ENCODE assay signal across 9 mouse cellular contexts in the genomic region with DNA sequence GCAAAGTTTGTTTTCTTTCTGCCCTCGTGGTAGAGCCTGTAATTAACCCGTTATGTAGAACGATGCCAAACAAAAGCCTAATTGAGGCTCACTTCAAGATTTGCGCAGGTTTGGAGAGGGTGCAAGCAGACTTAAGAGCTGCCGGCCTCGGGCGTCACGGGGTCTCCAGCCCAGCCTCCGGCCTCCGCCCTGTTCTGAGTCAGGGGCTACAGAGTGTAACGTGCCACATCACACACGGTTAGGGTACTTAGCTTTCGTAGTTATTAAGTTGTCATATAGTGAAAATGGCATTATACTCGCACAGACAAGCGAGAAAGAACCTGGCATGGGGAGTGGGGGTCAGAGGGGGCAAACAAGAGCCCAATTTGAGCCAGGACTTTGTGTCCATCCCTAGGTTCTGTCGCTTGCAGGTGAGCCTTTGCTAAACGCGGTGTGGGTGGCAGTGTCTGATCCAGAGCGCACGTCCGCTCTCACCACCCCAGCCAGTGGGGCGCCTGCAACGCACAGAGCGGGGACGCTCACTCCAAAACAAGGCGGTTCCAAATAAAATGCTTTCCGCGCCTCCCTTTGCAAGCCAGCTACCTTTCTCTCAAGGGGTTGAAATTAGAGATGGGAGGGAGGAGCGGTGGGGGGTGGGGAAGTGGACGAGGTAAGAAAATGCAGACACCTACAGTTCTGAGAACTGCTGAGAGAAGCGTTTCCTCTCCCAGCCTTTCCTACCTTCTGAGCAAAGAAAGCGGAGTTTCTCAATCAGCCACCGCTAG. TPM values are rescaled to one million over a fixed set of nuclear protein-coding genes. Genes with fewer than 3 reads are reported as not detected.
DNase-seq lines count a peak whose midpoint lies in the region; ATAC-seq and TF ChIP-seq lines count a peak whose summit lies in the region.
"Had no signal": no experiment of that assay in that cellular context is flagged by ENCODE, and none has a peak within 500 bp of the region (broad histone marks: within the 10 kb centered on the region; RNA-seq: fewer than 3 reads in every experiment).

No protein-coding gene starts in this region.

- 3% methylated on average over 33 of the region's 33 CpGs for WGBS in heart, embryonic 15.5 days
- WGBS in forebrain, postnatal 0 days, result 1% methylated on average over 33 of the region's 33 CpGs
- under 1% methylated on average over 33 of the region's 33 CpGs for WGBS in midbrain, embryonic 14.5 days

- peak; percentile 58; the same call in 1 of the 2 replicates for ATAC-seq in heart, embryonic 15.5 days (replicated peaks; ENCODE audit: insufficient number of reproducible peaks, insufficient read depth, low FRiP score, low read depth)
- ATAC-seq in forebrain, postnatal 0 days, result peak; percentile 38; the same call in 1 of the 2 replicates
- ATAC-seq in midbrain, embryonic 14.5 days (ENCODE audit: low FRiP score, low TSS enrichment), result peak; percentile 37; the same call in 1 of the 2 replicates

- peaks cover 93% of the 10 kb centered on the region for H3K27me3 ChIP-seq in heart, embryonic 15.5 days
- peaks cover 90% of the 10 kb centered on the region for H3K27me3 ChIP-seq in forebrain, postnatal 0 days (ENCODE audit: insufficient read depth, low read length)
- H3K27me3 ChIP-seq in midbrain, embryonic 14.5 days (ENCODE audit: control insufficient read depth, insufficient read depth, low read length), result peaks cover 96% of the 10 kb centered on the region

- no peak overlapping the region for H3K9ac ChIP-seq in heart, embryonic 15.5 days
- H3K9ac ChIP-seq in forebrain, postnatal 0 days, result no peak overlapping the region
- no peak overlapping the region for H3K9ac ChIP-seq in midbrain, embryonic 14.5 days (replicated peaks; ENCODE audit: low read length)

- H3K4me3 ChIP-seq in heart, embryonic 15.5 days, result peak overlapping the region; percentile 18
- H3K4me3 ChIP-seq in forebrain, postnatal 0 days (ENCODE audit: low read depth, low read length), result 0 out of 2 replicates have a peak overlapping the region, but pooled peaks have one; percentile 6
- H3K4me3 ChIP-seq in midbrain, embryonic 14.5 days (replicated peaks; ENCODE audit: low read depth, low read length), result no peak overlapping the region

- no peaks in the 10 kb centered on the region for H3K36me3 ChIP-seq in heart, embryonic 15.5 days
- H3K36me3 ChIP-seq in forebrain, postnatal 0 days (ENCODE audit: insufficient read depth), result no peaks in the 10 kb centered on the region
- H3K36me3 ChIP-seq in midbrain, embryonic 14.5 days (ENCODE audit: control insufficient read depth, insufficient read depth, low read length), result no peaks in the 10 kb centered on the region

- H3K4me1 ChIP-seq in heart, embryonic 15.5 days (replicated peaks), result peaks cover 18% of the 10 kb centered on the region; the same call in 1 of the 2 replicates
- no peaks in the 10 kb centered on the region for H3K4me1 ChIP-seq in forebrain, postnatal 0 days (ENCODE audit: insufficient read depth)
- no peaks in the 10 kb centered on the region; the same call in 1 of the 2 replicates for H3K4me1 ChIP-seq in midbrain, embryonic 14.5 days (ENCODE audit: control insufficient read depth, insufficient read depth, low read length)

- no peak for TF ChIP-seq CTCF in forebrain, postnatal 0 days (IDR thresholded peaks at IDR 0.05; ENCODE audit: low read depth)

- no peak for DNase-seq in heart, postnatal 10 days
- DNase-seq in R1 (ENCODE audit: low read depth, low spot score), result peak; percentile 61
- no peak for DNase-seq in forebrain, postnatal 0 days
- peak; percentile 21 for DNase-seq in midbrain, embryonic 14.5 days
- no peak for DNase-seq in cerebellum, adult 8-10 months
- no peak for DNase-seq in cerebellum, postnatal 36 days
- DNase-seq in frontal cortex, postnatal 25 days (ENCODE audit: low spot score in 2 of 2), result no peak
- DNase-seq: adrenal gland, postnatal 14 days had no signal

- intact Hi-C loops in heart, postnatal 10 days (cut with DNase I), result loop anchor here (10.0 kb wide), 1 partner anchor 842 kb away; no protein-coding TSS in a partner anchor

- no peaks in the 10 kb centered on the region for H3K9me3 ChIP-seq in heart, embryonic 15.5 days (replicated peaks)
- H3K9me3 ChIP-seq in forebrain, postnatal 0 days (ENCODE audit: low read length), result no peaks in the 10 kb centered on the region
- no peaks in the 10 kb centered on the region for H3K9me3 ChIP-seq in midbrain, embryonic 14.5 days (ENCODE audit: control insufficient read depth, low read length)

- H3K27ac ChIP-seq in heart, embryonic 15.5 days, result no peak overlapping the region
- no peak overlapping the region for H3K27ac ChIP-seq in forebrain, postnatal 0 days (ENCODE audit: low read depth, low read length)
- H3K27ac ChIP-seq in midbrain, embryonic 14.5 days (replicated peaks; ENCODE audit: low read depth, low read length), result no peak overlapping the region

- peak overlapping the region; percentile 45 for H3K4me2 ChIP-seq in heart, embryonic 15.5 days
- peak overlapping the region; percentile 20 for H3K4me2 ChIP-seq in forebrain, postnatal 0 days (ENCODE audit: low read depth)
- no peak overlapping the region for H3K4me2 ChIP-seq in midbrain, embryonic 14.5 days (ENCODE audit: low read length)

RNA-seq across cellular contexts. Expression of a gene that starts 12.3 kb away (rescaled TPM):
- polyA plus RNA-seq in heart, embryonic 15.5 days (2015; fragmentation: Nextera tagmentation; extraction: Ambion mirVana), result 2.1 and 8.5 TPM in 2 replicates
- under 1 TPM; 0.42 to 0.43 TPM for total RNA-seq in heart, postnatal 10 days (2021)
- 54.9 and 62.9 TPM in 2 replicates for total RNA-seq in forebrain, postnatal 0 days (2014; rRNA removed)
- polyA plus RNA-seq in forebrain, postnatal 0 days (2015; fragmentation: Nextera tagmentation; extraction: Ambion mirVana), result 39.5 and 46.5 TPM in 2 replicates
- 5.4 and 8.1 TPM in 2 replicates for polyA plus RNA-seq in midbrain, embryonic 14.5 days (2014; fragmentation: Nextera tagmentation; extraction: Ambion mirVana)

Comparison
In these comparisons a context has a peak if more than half of its experiments do, and no peak if none do; other contexts are left out.
1. DNase-seq: peak in R1 (single experiment) and midbrain, embryonic 14.5 days (single experiment); none in heart, postnatal 10 days (0 of 2), forebrain, postnatal 0 days (single experiment), cerebellum, adult 8-10 months (single experiment), cerebellum, postnatal 36 days (0 of 2) and frontal cortex, postnatal 25 days (0 of 2).
2. Peak in every context shown above with its lines, with median percentiles within 50 percentile points of each other: ATAC-seq.